Mouse (Mus musculus): ENCODE measurements around the gene Inpp5d. TPM values are rescaled to one million over a fixed set of nuclear protein-coding genes. Genes with fewer than 3 reads are reported as not detected.
A peak's percentile ranks its signal among the peaks of the same experiment; 100 is the strongest.

The Inpp5d gene
- polyA plus RNA-seq (2012; rRNA removed): 21.1 and 31.7 TPM in 2 replicates

- WGBS: 72% methylated on average over 12 of the region's 12 CpGs
- no peak for DNase-seq (ENCODE audit: low read depth, low spot score)
These were observed at the start of gene Inpp5d for GRCm38 (mm10) chr1:87620211-87620668. TSS of gene Inpp5d (plus strand) at chr1:87620312.

GRCm38 (mm10) chr1:87573261-87573660 is 46.9 kb upstream of the Inpp5d start:
- no peak for DNase-seq (ENCODE audit: low read depth, low spot score)
- WGBS: 23% methylated on average over 5 of the region's 5 CpGs

GRCm38 (mm10) chr1:87573800-87574215 is 46.3 kb upstream of the Inpp5d start, which contains the start of gene Ngef:
TSS of gene Ngef (minus strand) at chr1:87573870.
- WGBS: 28% methylated on average over 6 of the region's 6 CpGs

GRCm38 (mm10) chr1:87574353-87574752 is 45.8 kb upstream of the Inpp5d start:
- DNase-seq (ENCODE audit: low read depth, low spot score): no peak

More at GRCm38 (mm10) chr1:87573800-87574215, 46.3 kb upstream of the Inpp5d start, which contains the start of gene Ngef:
- DNase-seq (ENCODE audit: low read depth, low spot score): peak; percentile 93

GRCm38 (mm10) chr1:87574785-87575184 is 45.3 kb upstream of the Inpp5d start:
- DNase-seq (ENCODE audit: low read depth, low spot score): peak; percentile 90
- 12% methylated on average over 7 of the region's 7 CpGs for WGBS

More at GRCm38 (mm10) chr1:87574353-87574752, 45.8 kb upstream of the Inpp5d start:
- 15% methylated on average over 6 of the region's 6 CpGs for WGBS

GRCm38 (mm10) chr1:87578965-87579364 is 41.1 kb upstream of the Inpp5d start:
- 33% methylated on average over 6 of the region's 6 CpGs for WGBS
- peak; percentile 79 for DNase-seq (ENCODE audit: low read depth, low spot score)

- no peak for DNase-seq (ENCODE audit: low read depth, low spot score)
- 67% methylated on average over 3 of the region's 3 CpGs for WGBS
These were observed 39.3 kb upstream of the Inpp5d start for GRCm38 (mm10) chr1:87580824-87581223.

GRCm38 (mm10) chr1:87589162-87589561 is 30.9 kb upstream of the Inpp5d start:
- DNase-seq (ENCODE audit: low read depth, low spot score): no peak
- 86% methylated on average over 7 of the region's 7 CpGs for WGBS

- WGBS: 40% methylated on average over 8 of the region's 8 CpGs
- DNase-seq (ENCODE audit: low read depth, low spot score): no peak
These were observed 30.1 kb upstream of the Inpp5d start for GRCm38 (mm10) chr1:87589980-87590379.

GRCm38 (mm10) chr1:87594261-87594660 is 25.9 kb upstream of the Inpp5d start:
- 34% methylated on average over 3 of the region's 3 CpGs for WGBS

GRCm38 (mm10) chr1:87594671-87595070 is 25.4 kb upstream of the Inpp5d start:
- WGBS: 93% methylated on average over 10 of the region's 10 CpGs
- no peak for DNase-seq (ENCODE audit: low read depth, low spot score)

More at GRCm38 (mm10) chr1:87594261-87594660, 25.9 kb upstream of the Inpp5d start:
- no peak for DNase-seq (ENCODE audit: low read depth, low spot score)

GRCm38 (mm10) chr1:87600533-87600932 is 19.6 kb upstream of the Inpp5d start:
- WGBS: 76% methylated on average over 7 of the region's 7 CpGs
- no peak for DNase-seq (ENCODE audit: low read depth, low spot score)

- no peak for DNase-seq (ENCODE audit: low read depth, low spot score)
- 31% methylated on average over 2 of the region's 2 CpGs for WGBS
These were observed 18.3 kb upstream of the Inpp5d start for GRCm38 (mm10) chr1:87601801-87602200.

GRCm38 (mm10) chr1:87603389-87603788 is 16.7 kb upstream of the Inpp5d start:
- 90% methylated on average over 5 of the region's 5 CpGs for WGBS
- DNase-seq (ENCODE audit: low read depth, low spot score): no peak

GRCm38 (mm10) chr1:87605296-87605695 is 14.8 kb upstream of the Inpp5d start:
- WGBS: 84% methylated on average over 2 of the region's 2 CpGs
- DNase-seq (ENCODE audit: low read depth, low spot score): no peak

- no peak for DNase-seq (ENCODE audit: low read depth, low spot score)
- WGBS: 39% methylated on average over 21 of the region's 21 CpGs
These were observed 12.6 kb upstream of the Inpp5d start for GRCm38 (mm10) chr1:87607385-87608091.

GRCm38 (mm10) chr1:87608416-87609046 is 11.6 kb upstream of the Inpp5d start:
- peak; percentile 54 for DNase-seq (ENCODE audit: low read depth, low spot score)
- 26% methylated on average over 7 of the region's 7 CpGs for WGBS

- WGBS: 90% methylated on average over 2 of the region's 2 CpGs
- no peak for DNase-seq (ENCODE audit: low read depth, low spot score)
These were observed 5.4 kb upstream of the Inpp5d start for GRCm38 (mm10) chr1:87614576-87615295.

GRCm38 (mm10) chr1:87620693-87621092 is 581 bp downstream of the Inpp5d start:
- DNase-seq (ENCODE audit: low read depth, low spot score): no peak
- 77% methylated on average over 6 of the region's 6 CpGs for WGBS

Data from large intestine, adult 2 months (tissue).